In genomic region chr3:94952806-94953205, GRCm38 (mm10) we compare ENCODE assay signal across 8 mouse cellular contexts. TPM values are rescaled to one million over a fixed set of nuclear protein-coding genes. Genes with fewer than 3 reads are reported as not detected.
DNase-seq lines count a peak whose midpoint lies in the region; ATAC-seq and TF ChIP-seq lines count a peak whose summit lies in the region.

No protein-coding gene starts in this region.

- no peaks in the 10 kb centered on the region for H3K9me3 ChIP-seq in hindbrain, embryonic 15.5 days
- no peaks in the 10 kb centered on the region for H3K9me3 ChIP-seq in liver, embryonic 12.5 days (replicated peaks)

- H3K36me3 ChIP-seq in hindbrain, embryonic 15.5 days, result peaks cover 18% of the 10 kb centered on the region
- peaks cover 23% of the 10 kb centered on the region for H3K36me3 ChIP-seq in liver, embryonic 12.5 days

- peak overlapping the region; percentile 91 for H3K4me3 ChIP-seq in left cerebral cortex, adult 2 months
- peak overlapping the region; percentile 84 for H3K4me3 ChIP-seq in hindbrain, embryonic 15.5 days
- peak overlapping the region; percentile 69; the same call in 1 of the 2 replicates for H3K4me3 ChIP-seq in liver, embryonic 12.5 days

- H3K27ac ChIP-seq in left cerebral cortex, adult 2 months, result no peak overlapping the region
- H3K27ac ChIP-seq in hindbrain, embryonic 15.5 days (replicated peaks), result peak overlapping the region; percentile 96
- H3K27ac ChIP-seq in liver, embryonic 12.5 days, result no peak overlapping the region

- no peak overlapping the region for H3K9ac ChIP-seq in hindbrain, embryonic 15.5 days
- H3K9ac ChIP-seq in liver, embryonic 12.5 days, result 0 out of 2 replicates have a peak overlapping the region, but pooled peaks have one; percentile 80

- TF ChIP-seq CTCF in left cerebral cortex, adult 2 months (IDR thresholded peaks at IDR 0.05), result no peak

- H3K27me3 ChIP-seq in hindbrain, embryonic 15.5 days, result no peaks in the 10 kb centered on the region
- no peaks in the 10 kb centered on the region for H3K27me3 ChIP-seq in liver, embryonic 12.5 days (replicated peaks)

- intact Hi-C loops in left cerebral cortex, adult 2 months (cut with DNase I), result no loop called here

- H3K4me1 ChIP-seq in hindbrain, embryonic 15.5 days (replicated peaks), result peaks cover 29% of the 10 kb centered on the region
- peaks cover 21% of the 10 kb centered on the region for H3K4me1 ChIP-seq in liver, embryonic 12.5 days

- DNase-seq in left cerebral cortex, adult 2 months (ENCODE audit: extremely low spot score in 1 of 2, low spot score in 2 of 2), result peak in 1 of 2 experiments; percentile 17
- no peak for DNase-seq in left cerebral cortex, adult 11 months (ENCODE audit: low spot score)
- DNase-seq in cerebellum, postnatal 14 days, result peak; percentile 72 to 83
- DNase-seq in natural killer cell, adult 2 months (ENCODE audit: low spot score in 2 of 2), result peak; percentile 68 to 74
- no peak for DNase-seq in layer of hippocampus, adult 9-10 months (ENCODE audit: low spot score)
- no peak for DNase-seq in frontal cortex, postnatal 36 days (ENCODE audit: low spot score in 2 of 2)

- no peak for ATAC-seq in hindbrain, embryonic 15.5 days (ENCODE audit: low FRiP score, low read depth)
- no peak for ATAC-seq in liver, embryonic 12.5 days

- H3K4me2 ChIP-seq in hindbrain, embryonic 15.5 days, result peak overlapping the region; percentile 64
- peak overlapping the region; percentile 94 for H3K4me2 ChIP-seq in liver, embryonic 12.5 days

- 71% methylated on average over 5 of the region's 5 CpGs for WGBS in hindbrain, embryonic 15.5 days
- 70% methylated on average over 5 of the region's 5 CpGs for WGBS in liver, embryonic 12.5 days (ENCODE audit: insufficient replicate concordance)

RNA-seq across cellular contexts. Expression of gene Rfx5, which starts 1.1 kb away (rescaled TPM):
- total RNA-seq in left cerebral cortex, adult 2 months (2021), result 10 to 100 TPM; 23.3 to 28.2 TPM
- 6.9 and 7.1 TPM in 2 replicates for polyA plus RNA-seq in hindbrain, embryonic 15.5 days (2015; fragmentation: Nextera tagmentation; extraction: Ambion mirVana)
- 2.6 and 3.6 TPM in 2 replicates for polyA plus RNA-seq in liver, embryonic 12.5 days (2016; fragmentation: Nextera tagmentation; extraction: Ambion mirVana)

RNA-seq across cellular contexts. Expression of gene Selenbp1, which starts 19.9 kb away (rescaled TPM):
- total RNA-seq in left cerebral cortex, adult 2 months (2021), result 10 to 100 TPM in 1 of 2 experiments, 1 to 10 TPM in 1; 7.9 to 10.0 TPM
- polyA plus RNA-seq in hindbrain, embryonic 15.5 days (2015; fragmentation: Nextera tagmentation; extraction: Ambion mirVana), result 15.5 and 16.4 TPM in 2 replicates
- 53.9 and 54.0 TPM in 2 replicates for polyA plus RNA-seq in liver, embryonic 12.5 days (2016; fragmentation: Nextera tagmentation; extraction: Ambion mirVana)

RNA-seq across cellular contexts. Expression of gene Pi4kb, which starts 21.7 kb away (rescaled TPM):
- 10 to 100 TPM; 58.0 to 58.4 TPM for total RNA-seq in left cerebral cortex, adult 2 months (2021)
- polyA plus RNA-seq in hindbrain, embryonic 15.5 days (2015; fragmentation: Nextera tagmentation; extraction: Ambion mirVana), result 21.8 and 27.3 TPM in 2 replicates
- 12.6 and 13.1 TPM in 2 replicates for polyA plus RNA-seq in liver, embryonic 12.5 days (2016; fragmentation: Nextera tagmentation; extraction: Ambion mirVana)

Comparison
In these comparisons a context has a peak if more than half of its experiments do, and no peak if none do; other contexts are left out.
1. DNase-seq: peak in cerebellum, postnatal 14 days (2 of 2) and natural killer cell, adult 2 months (2 of 2); none in left cerebral cortex, adult 11 months (single experiment), layer of hippocampus, adult 9-10 months (single experiment) and frontal cortex, postnatal 36 days (0 of 2).
2. Peak in every context shown above with its lines, with median percentiles within 50 percentile points of each other: H3K4me3 ChIP-seq.